Mouse (Mus musculus) forebrain, embryonic 16.5 days (tissue): Measurements from ENCODE around the gene Gm7361. TPM values are rescaled to one million over a fixed set of nuclear protein-coding genes. Genes with fewer than 3 reads are reported as not detected.

ENCODE experiments used
- polyA plus RNA-seq: library from polyadenylated mRNA; unstranded; fragments of >200 nt; fragmentation: Nextera tagmentation; extraction: Ambion mirVana; gene quantifications from 2 replicates; pipeline ENCODE4 v1.2.1, GENCODE M21; 2015

Gene Gm7361
- polyA plus RNA-seq, 1 experiment from 2014 or later: not detected

Other genes with a start within 250 kb of the Gm7361 start
- not detected in 2 replicates for gene Gm5862, start 234.8 kb upstream of the Gm7361 start, polyA plus RNA-seq
- gene Speer4a, start 218.1 kb upstream of the Gm7361 start, polyA plus RNA-seq: 0.19 TPM in 1 of 2 replicates, not detected in the other
- 0.06 TPM in 1 of 2 replicates, not detected in the other for gene Gm7347, start 199.1 kb upstream of the Gm7361 start, polyA plus RNA-seq
- gene Gm10471, start 168.4 kb upstream of the Gm7361 start, polyA plus RNA-seq: not detected in 2 replicates
- not detected in 2 replicates for gene 5031410I06Rik, start 152.3 kb upstream of the Gm7361 start, polyA plus RNA-seq
- not detected in 2 replicates for gene Gm10220, start 136.3 kb upstream of the Gm7361 start, polyA plus RNA-seq